Mouse (Mus musculus) urinary bladder, postnatal 10 days (tissue): ENCODE data around the gene Gm10424.
"Not testable (repeated sequence)": the region's sequence is repeated elsewhere in the genome, so short reads cannot be mapped to it uniquely, and the experiment has no call there.

Experiments used
- DNase-seq: peaks from one replicate; pipeline ENCODE4 v3.0.0; 2022; ENCODE audit warnings: low spot score

Gene Gm10424

GRCm38 (mm10) chr5:95272668-95273067 lies at the start of gene Gm10424:
TSS of gene Gm10424 (minus strand) at chr5:95272768.
- not testable (repeated sequence) for DNase-seq

DNA sequence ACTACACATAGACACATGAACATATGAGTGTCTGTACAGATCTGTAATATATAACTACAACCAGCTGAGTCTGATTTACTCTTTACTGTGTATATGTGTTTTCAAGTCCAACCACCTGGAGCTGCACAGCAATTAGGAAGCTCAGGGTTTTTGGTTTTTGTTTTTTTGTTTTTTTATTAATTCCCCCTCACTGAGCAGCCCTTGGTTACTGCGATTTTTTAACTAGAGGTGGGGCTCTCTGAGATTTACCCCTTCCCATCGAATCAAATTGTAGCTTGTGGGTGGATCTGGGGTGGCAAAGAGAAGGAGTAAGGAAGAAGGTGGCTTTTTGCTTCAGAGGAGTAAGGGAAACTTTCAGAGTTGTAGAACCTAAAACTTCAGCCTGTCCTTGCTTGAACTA lies 33.0 kb upstream of the Gm10424 start, which contains the start of gene Gm3259:
Gene Gm3259 (plus strand): TSS at position 301 of the 400 bp plus-strand sequence.
- not testable (repeated sequence) for DNase-seq
